9 mouse cellular contexts compared by ENCODE assay signal in genomic region chr11:18753856-18754255, GRCm38 (mm10).
A peak's percentile ranks its signal among the peaks of the same experiment; 100 is the strongest.
DNase-seq lines count a peak whose midpoint lies in the region; ATAC-seq and TF ChIP-seq lines count a peak whose summit lies in the region.
"Had no signal": no experiment of that assay in that cellular context is flagged by ENCODE, and none has a peak within 500 bp of the region (broad histone marks: within the 10 kb centered on the region; RNA-seq: fewer than 3 reads in every experiment).

No protein-coding gene starts in this region.

- H3K4me3 ChIP-seq in lung, postnatal 0 days (ENCODE audit: low read depth, low read length) = no peak overlapping the region
- no peak overlapping the region for H3K4me3 ChIP-seq in stomach, embryonic 15.5 days (replicated peaks)
- H3K4me3 ChIP-seq: myocyte had no signal

- TF ChIP-seq EP300 in lung, postnatal 0 days (IDR thresholded peaks at IDR 0.05) = no peak

- peaks cover 5% of the 10 kb centered on the region; the same call in 1 of the 2 replicates for H3K4me1 ChIP-seq in lung, postnatal 0 days (ENCODE audit: insufficient read depth, low read depth, low read length)
- H3K4me1 ChIP-seq in stomach, embryonic 15.5 days = peaks cover 8% of the 10 kb centered on the region; the same call in 1 of the 2 replicates

- no peak for ATAC-seq in lung, postnatal 0 days
- ATAC-seq in stomach, embryonic 15.5 days (ENCODE audit: insufficient read depth, low FRiP score, low read depth) = no peak

- no peak overlapping the region for H3K27ac ChIP-seq in lung, postnatal 0 days (ENCODE audit: low read length)
- H3K27ac ChIP-seq in stomach, embryonic 15.5 days = peak overlapping the region; percentile 85

- intact Hi-C loops in gastrocnemius, postnatal 14 days (cut with DNase I; ENCODE audit: low total_unique reads) = no loop called here

- 19% methylated on average over 9 of the region's 9 CpGs for WGBS in lung, postnatal 0 days
- 11% methylated on average over 9 of the region's 9 CpGs for WGBS in large intestine, adult 2 months
- 13% methylated on average over 9 of the region's 9 CpGs for WGBS in stomach, embryonic 15.5 days

- no peaks in the 10 kb centered on the region for H3K9me3 ChIP-seq in lung, postnatal 0 days (ENCODE audit: low read length)
- H3K9me3 ChIP-seq in stomach, embryonic 15.5 days = no peaks in the 10 kb centered on the region

- H3K4me2 ChIP-seq in lung, postnatal 0 days (replicated peaks; ENCODE audit: low read depth, low read length) = peak overlapping the region; percentile 23
- H3K4me2 ChIP-seq in stomach, embryonic 15.5 days = peak overlapping the region; percentile 49

- peak overlapping the region; percentile 16; the same call in 1 of the 2 replicates for H3K9ac ChIP-seq in lung, postnatal 0 days (replicated peaks; ENCODE audit: low read depth)
- H3K9ac ChIP-seq in stomach, embryonic 15.5 days = no peak overlapping the region

- TF ChIP-seq CTCF in lung, postnatal 0 days (IDR thresholded peaks at IDR 0.05) = no peak

- H3K36me3 ChIP-seq in lung, postnatal 0 days (ENCODE audit: insufficient read depth, low read length) = no peaks in the 10 kb centered on the region
- no peaks in the 10 kb centered on the region for H3K36me3 ChIP-seq in stomach, embryonic 15.5 days

- no peaks in the 10 kb centered on the region for H3K27me3 ChIP-seq in lung, postnatal 0 days (replicated peaks; ENCODE audit: insufficient read depth, low read length)
- no peaks in the 10 kb centered on the region for H3K27me3 ChIP-seq in stomach, embryonic 15.5 days (replicated peaks)

- peak; percentile 75 for DNase-seq in cerebellum, adult 9-10 months
- DNase-seq in cerebellum, postnatal 4 days (ENCODE audit: low spot score in 2 of 2) = no peak
- DNase-seq in lung, postnatal 0 days (ENCODE audit: low spot score) = peak; percentile 27
- DNase-seq in lung, postnatal 10 days = no peak
- peak; percentile 64 for DNase-seq in large intestine, adult 2 months (ENCODE audit: low read depth, low spot score)
- DNase-seq in retina, postnatal 1 day = no peak
- DNase-seq in gastrocnemius, postnatal 14 days = no peak

Comparison
In these comparisons a context has a peak if more than half of its experiments do, and no peak if none do; other contexts are left out.
1. DNase-seq: peak in cerebellum, adult 9-10 months (single experiment), lung, postnatal 0 days (single experiment) and large intestine, adult 2 months (single experiment); none in cerebellum, postnatal 4 days (0 of 2), lung, postnatal 10 days (single experiment), retina, postnatal 1 day (single experiment) and gastrocnemius, postnatal 14 days (single experiment).